Mouse (Mus musculus) liver, embryonic 15.5 days (tissue): ENCODE measurements around the gene 1700016H13Rik. TPM values are rescaled to one million over a fixed set of nuclear protein-coding genes. Genes with fewer than 3 reads are reported as not detected.

ENCODE experiments used
- ATAC-seq: fragments of 200-750 bp; cut with Nextera tagmentation; 2 replicates; pipeline ENCODE4 v1.8.0; 2017; ENCODE audit warnings: moderate number of reproducible peaks, mild to moderate bottlenecking, moderate library complexity; ENCODE audit not compliant: insufficient read depth
- H3K27ac ChIP-seq: fragments of 300-500 bp; sonication (generic); replicated peaks from 2 replicates; pipeline ENCODE4 v1.5.1; 2015; ENCODE audit warnings: mild to moderate bottlenecking, inconsistent platforms
- H3K27me3 ChIP-seq: fragments of 300-500 bp; sonication (generic); 2 replicates; pipeline ENCODE4 v1.6.1; 2015; ENCODE audit warnings: mild to moderate bottlenecking, inconsistent platforms
- H3K36me3 ChIP-seq: fragments of 300-500 bp; sonication (generic); replicated peaks from 2 replicates; pipeline ENCODE4 v1.6.1; 2015; ENCODE audit warnings: moderate library complexity, mild to moderate bottlenecking, inconsistent platforms
- H3K4me1 ChIP-seq: fragments of 300-500 bp; sonication (generic); replicated peaks from 2 replicates; pipeline ENCODE4 v1.6.1; 2015; ENCODE audit warnings: inconsistent platforms
- H3K4me2 ChIP-seq: fragments of 300-500 bp; sonication (generic); 2 replicates; pipeline ENCODE4 v1.6.1; 2015; ENCODE audit warnings: moderate library complexity, mild to moderate bottlenecking, inconsistent platforms
- H3K4me3 ChIP-seq: fragments of 300-500 bp; sonication (generic); replicated peaks from 2 replicates; pipeline ENCODE4 v1.5.1; 2015; ENCODE audit warnings: mild to moderate bottlenecking, inconsistent platforms
- H3K9ac ChIP-seq: fragments of 300-500 bp; sonication (generic); 2 replicates; pipeline ENCODE4 v1.6.1; 2015; ENCODE audit warnings: moderate library complexity, mild to moderate bottlenecking, inconsistent platforms
- H3K9me3 ChIP-seq: fragments of 300-500 bp; sonication (generic); replicated peaks from 2 replicates; pipeline ENCODE4 v1.6.1; 2016; ENCODE audit warnings: inconsistent platforms
- WGBS: fragments of 180-500 bp; shearing (Covaris S2); methylation state at CpG from one replicate; pipeline ENCODE4 v1.1.7; 2015; ENCODE audit warnings: mixed read lengths; ENCODE audit not compliant: insufficient replicate concordance; 5-methylcytosine and 5-hydroxymethylcytosine counted together
- polyA plus RNA-seq: library from polyadenylated mRNA; unstranded; fragments of >200 nt; fragmentation: Nextera tagmentation; extraction: Ambion mirVana; gene quantifications from 2 replicates; pipeline ENCODE4 v1.2.1, GENCODE M21; 2015

1700016H13Rik gene
- polyA plus RNA-seq, 1 experiment from 2014 or later = not detected

GRCm38 (mm10) chr5:103603115-103603893 is 52.5 kb downstream of the 1700016H13Rik start:
- H3K36me3 ChIP-seq = no peaks in the 10 kb centered on the region
- H3K4me3 ChIP-seq = no peak overlapping the region
- H3K9ac ChIP-seq = no peak overlapping the region
- no peaks in the 10 kb centered on the region for H3K4me1 ChIP-seq
- H3K27me3 ChIP-seq = no peaks in the 10 kb centered on the region
- no peak overlapping the region for H3K4me2 ChIP-seq
- H3K9me3 ChIP-seq = no peaks in the 10 kb centered on the region
- WGBS = 61% methylated on average over 11 of the region's 11 CpGs
- ATAC-seq = no peak
- no peak overlapping the region for H3K27ac ChIP-seq

- no peak overlapping the region for H3K27ac ChIP-seq
- no peaks in the 10 kb centered on the region for H3K9me3 ChIP-seq
- H3K36me3 ChIP-seq = no peaks in the 10 kb centered on the region
- H3K4me3 ChIP-seq = no peak overlapping the region
- no peak for ATAC-seq
- H3K4me2 ChIP-seq = no peak overlapping the region
- H3K27me3 ChIP-seq = no peaks in the 10 kb centered on the region
- no peaks in the 10 kb centered on the region; the same call in 1 of the 2 replicates for H3K4me1 ChIP-seq
- H3K9ac ChIP-seq = no peak overlapping the region
- 57% methylated on average over 5 of the region's 5 CpGs for WGBS
These were observed 56.9 kb downstream of the 1700016H13Rik start for GRCm38 (mm10) chr5:103598881-103599280.

- H3K9ac ChIP-seq = no peak overlapping the region
- H3K36me3 ChIP-seq = no peaks in the 10 kb centered on the region
- H3K4me1 ChIP-seq = no peaks in the 10 kb centered on the region; the same call in 1 of the 2 replicates
- no peak for ATAC-seq
- H3K9me3 ChIP-seq = no peaks in the 10 kb centered on the region
- no peak overlapping the region for H3K4me3 ChIP-seq
- H3K27me3 ChIP-seq = no peaks in the 10 kb centered on the region
- H3K4me2 ChIP-seq = no peak overlapping the region
- H3K27ac ChIP-seq = no peak overlapping the region
- 70% methylated on average over 9 of the region's 9 CpGs for WGBS
These were observed 57.5 kb downstream of the 1700016H13Rik start for GRCm38 (mm10) chr5:103598264-103598663.

Other genes with a start within 250 kb of the 1700016H13Rik start
- 0.55 and 0.76 TPM in 2 replicates for gene Ptpn13, start 230.8 kb downstream of the 1700016H13Rik start, polyA plus RNA-seq
- gene Slc10a6, start 26.6 kb downstream of the 1700016H13Rik start, polyA plus RNA-seq = not detected in 2 replicates
- gene Aff1, start 36.4 kb upstream of the 1700016H13Rik start, polyA plus RNA-seq = 14.3 and 17.9 TPM in 2 replicates